Mouse (Mus musculus): Measurements from ENCODE around the gene Sgf29.

GRCm38 (mm10) chr7:126690737-126691136 is 41.6 kb downstream of the Sgf29 start:
- TF ChIP-seq POLR2A (IDR thresholded peaks at IDR 0.05; ENCODE audit: borderline replicate concordance, control insufficient read depth, low read depth, low read length): no peak
- no peak for TF ChIP-seq CTCF (IDR thresholded peaks at IDR 0.05; ENCODE audit: control insufficient read depth, insufficient read depth, low read length)
